Mouse (Mus musculus) frontal cortex, postnatal 36 days (tissue): ENCODE results near the gene Apoc2.

Source experiments
- DNase-seq, 2 experiments: peaks; one replicate each; pipeline ENCODE4 v3.0.0; 2022; ENCODE audit warnings: low spot score in 2 of 2

The Apoc2 gene

GRCm38 (mm10) chr7:19677872-19678271 is at the start of gene Apoc2:
TSS of gene Apoc2 (minus strand) at chr7:19677941.
- no peak for DNase-seq

GRCm38 (mm10) chr7:19726541-19726940 is 48.8 kb upstream of the Apoc2 start:
- DNase-seq: no peak

GRCm38 (mm10) chr7:19724167-19724566 is 46.4 kb upstream of the Apoc2 start:
- DNase-seq: no peak

- no peak for DNase-seq
Measured at GRCm38 (mm10) chr7:19722754-19723195, 45.0 kb upstream of the Apoc2 start.

- no peak for DNase-seq
Measured at GRCm38 (mm10) chr7:19719200-19719599, 41.5 kb upstream of the Apoc2 start.

- DNase-seq: no peak
Measured at GRCm38 (mm10) chr7:19718297-19718952, 40.7 kb upstream of the Apoc2 start.

GRCm38 (mm10) chr7:19717346-19717745 is 39.6 kb upstream of the Apoc2 start:
- no peak for DNase-seq

- no peak for DNase-seq
Measured at GRCm38 (mm10) chr7:19716822-19717221, 39.1 kb upstream of the Apoc2 start.

- no peak for DNase-seq
Measured at GRCm38 (mm10) chr7:19716055-19716682, 38.4 kb upstream of the Apoc2 start.

GRCm38 (mm10) chr7:19715239-19716054 is 37.7 kb upstream of the Apoc2 start, which contains the start of gene Tomm40:
TSS of gene Tomm40 (minus strand) at chr7:19715438.
- peak; percentile 99 to 100 for DNase-seq

- peak in 1 of 2 experiments; percentile 32 for DNase-seq
Measured at GRCm38 (mm10) chr7:19714836-19715235, 37.1 kb upstream of the Apoc2 start.

GRCm38 (mm10) chr7:19713598-19713997 is 35.9 kb upstream of the Apoc2 start:
- no peak for DNase-seq

- no peak for DNase-seq
Measured at GRCm38 (mm10) chr7:19713196-19713595, 35.5 kb upstream of the Apoc2 start.

- no peak for DNase-seq
Measured at GRCm38 (mm10) chr7:19712414-19712813, 34.7 kb upstream of the Apoc2 start.

GRCm38 (mm10) chr7:19710650-19711049 is 32.9 kb upstream of the Apoc2 start:
- no peak for DNase-seq

- no peak for DNase-seq
Measured at GRCm38 (mm10) chr7:19705271-19705670, 27.5 kb upstream of the Apoc2 start.

GRCm38 (mm10) chr7:19704475-19704874 is 26.7 kb upstream of the Apoc2 start:
- no peak for DNase-seq

- DNase-seq: no peak
Measured at GRCm38 (mm10) chr7:19702859-19703555, 25.3 kb upstream of the Apoc2 start.

- DNase-seq: peak in 1 of 2 experiments; percentile 66
Measured at GRCm38 (mm10) chr7:19701069-19701761, 23.5 kb upstream of the Apoc2 start.

GRCm38 (mm10) chr7:19700299-19701068 is 22.7 kb upstream of the Apoc2 start:
- no peak for DNase-seq

GRCm38 (mm10) chr7:19699827-19700148 is 22.0 kb upstream of the Apoc2 start:
- no peak for DNase-seq
